Mouse (Mus musculus): ENCODE results near the gene Smr2.
"Not testable (repeated sequence)": the region's sequence is repeated elsewhere in the genome, so short reads cannot be mapped to it uniquely, and the experiment has no call there.

Smr2 gene

DNA sequence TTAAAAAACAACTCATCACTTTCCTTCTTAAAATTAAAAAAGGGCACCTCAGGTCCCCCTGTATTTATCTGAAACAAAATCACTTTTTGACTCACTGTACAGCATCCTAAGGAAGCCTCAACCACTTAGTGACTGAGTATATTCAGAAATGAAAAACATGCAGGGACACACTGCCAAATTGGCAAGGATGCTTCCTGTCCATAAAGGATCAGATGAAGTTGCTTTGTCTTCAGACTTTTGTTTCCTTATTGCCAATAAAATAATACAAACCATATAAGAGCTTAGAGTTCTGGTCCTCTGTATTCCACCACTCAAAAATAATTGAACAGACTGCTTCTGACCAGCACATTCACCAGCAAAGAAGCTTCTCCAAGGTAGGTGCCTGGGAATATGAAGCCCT is at the start of gene Smr2:
Gene Smr2, plus strand, starts transcription at position 301 of the 400 bp plus-strand sequence.
- not testable (repeated sequence) for DNase-seq

DNA sequence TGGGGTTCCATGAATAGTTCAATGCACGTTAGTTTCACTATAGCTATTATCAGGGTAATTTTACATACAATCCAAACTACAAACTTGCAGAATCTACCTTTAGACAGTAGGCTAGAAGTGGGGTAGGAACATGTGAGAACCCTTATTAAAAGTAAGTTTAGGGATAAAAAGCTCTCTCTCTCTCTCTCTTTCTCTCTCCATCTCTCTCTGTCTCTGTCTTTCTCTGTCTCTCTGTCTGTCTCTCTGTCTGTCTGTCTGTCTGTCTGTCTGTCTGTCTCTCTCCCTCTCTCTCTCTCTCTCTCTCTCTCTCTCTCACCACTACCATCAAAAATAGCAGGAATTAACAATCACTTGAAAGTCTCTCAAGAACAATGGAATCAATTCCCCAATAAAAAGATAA is 25.1 kb downstream of the Smr2 start, which contains the start of gene Gm11116:
Gene Gm11116, minus strand, starts transcription at position 101 of the 400 bp plus-strand sequence.
- DNase-seq = no peak

DNA sequence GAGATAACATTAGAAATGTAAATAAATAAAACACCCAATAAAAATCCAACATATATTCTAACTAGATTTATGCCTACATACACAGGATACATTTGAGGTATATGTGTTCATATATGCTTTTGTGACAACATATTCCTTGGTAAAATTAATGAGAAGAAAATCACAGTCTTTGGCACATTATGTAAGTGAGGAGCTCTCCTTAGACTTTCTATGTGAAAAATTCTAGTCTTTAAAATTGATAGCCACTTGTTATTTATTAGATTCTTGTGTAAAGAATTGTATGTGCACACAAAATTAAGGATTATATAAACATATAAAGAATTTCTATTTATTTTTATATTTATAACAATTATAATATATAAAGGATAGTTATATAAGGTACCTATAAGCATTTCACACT is 67.6 kb downstream of the Smr2 start, which contains the start of gene Gm11115:
Gene Gm11115, minus strand, starts transcription at position 101 of the 400 bp plus-strand sequence.
- DNase-seq = no peak
